Mouse (Mus musculus): ENCODE results near the gene Mkks. TPM values are rescaled to one million over a fixed set of nuclear protein-coding genes. Genes with fewer than 3 reads are reported as not detected.

Gene Mkks
- total RNA-seq, 1 experiment from 2014 or later, result 18.8 TPM

DNA sequence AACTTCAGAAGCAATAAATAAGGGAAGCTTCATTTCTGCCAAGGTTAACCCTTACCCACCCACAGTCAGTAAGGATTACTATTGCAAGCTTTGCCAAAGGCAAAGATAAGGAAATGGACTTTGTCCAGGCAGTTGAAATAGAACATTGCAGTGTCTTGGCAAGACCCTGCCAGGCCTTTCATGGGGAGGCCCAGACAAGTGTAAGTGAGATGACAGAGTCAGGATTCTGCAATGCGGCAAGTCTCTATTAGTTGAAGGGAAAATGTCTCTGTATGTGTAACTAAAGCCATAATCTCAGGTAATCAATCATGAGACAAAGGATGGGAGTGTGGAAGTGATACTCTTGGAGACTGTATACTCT lies 56.5 kb downstream of the Mkks start:
- no peak for DNase-seq

DNA sequence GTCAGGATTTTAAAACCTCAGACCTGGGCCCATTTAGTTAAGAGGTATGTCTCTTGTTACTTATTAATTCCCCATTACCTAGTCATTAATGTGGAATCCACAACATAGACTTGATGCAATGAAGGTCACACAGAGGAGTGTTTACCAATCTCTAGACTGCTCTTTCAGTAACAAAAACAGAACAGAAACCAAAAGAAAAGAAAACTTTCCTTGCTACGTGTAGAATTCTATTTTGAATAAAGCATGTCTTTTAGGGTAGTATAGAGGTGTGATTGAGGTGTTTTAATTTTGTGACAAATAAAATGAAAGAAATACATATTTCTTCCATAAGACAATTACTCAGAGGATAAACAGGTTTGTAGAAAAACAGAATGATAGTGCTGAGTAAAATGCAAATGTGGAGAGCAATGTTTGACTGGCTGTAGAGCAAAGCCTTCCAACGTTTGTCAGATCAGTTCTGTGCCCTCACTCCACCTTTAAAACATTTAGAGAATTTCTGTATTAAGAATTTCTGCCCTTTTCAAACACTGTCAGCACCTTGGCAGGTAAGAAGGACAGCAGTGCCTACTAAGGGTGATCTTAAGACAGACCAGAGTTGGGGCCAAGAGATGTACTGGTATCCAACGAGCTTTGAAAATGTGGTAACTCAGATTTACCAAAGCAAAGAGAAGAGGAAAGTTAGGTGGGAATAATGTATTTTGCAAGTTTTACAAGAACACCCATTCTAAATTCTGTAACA lies 57.0 kb downstream of the Mkks start:
- no peak for DNase-seq

DNA sequence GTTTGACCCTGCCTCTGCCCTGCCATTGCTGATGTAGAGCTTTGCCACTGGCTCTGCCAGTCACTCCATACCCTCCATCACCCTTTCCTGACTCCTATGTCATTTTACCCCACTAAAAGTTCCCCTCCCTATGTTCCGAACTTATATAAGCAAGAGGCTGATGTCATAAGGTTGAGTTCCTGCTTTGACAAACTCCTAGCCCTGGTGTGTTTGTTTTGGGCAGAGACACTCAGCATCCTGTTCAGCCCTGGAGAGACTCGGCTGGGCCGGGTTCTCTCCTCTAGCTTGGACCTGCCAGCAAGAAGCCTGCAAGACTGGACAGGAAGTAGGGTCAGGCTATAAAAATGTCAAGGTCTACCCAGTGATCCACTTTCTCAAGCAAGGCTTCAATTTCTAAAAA lies 58.3 kb downstream of the Mkks start:
- DNase-seq, result no peak

DNA sequence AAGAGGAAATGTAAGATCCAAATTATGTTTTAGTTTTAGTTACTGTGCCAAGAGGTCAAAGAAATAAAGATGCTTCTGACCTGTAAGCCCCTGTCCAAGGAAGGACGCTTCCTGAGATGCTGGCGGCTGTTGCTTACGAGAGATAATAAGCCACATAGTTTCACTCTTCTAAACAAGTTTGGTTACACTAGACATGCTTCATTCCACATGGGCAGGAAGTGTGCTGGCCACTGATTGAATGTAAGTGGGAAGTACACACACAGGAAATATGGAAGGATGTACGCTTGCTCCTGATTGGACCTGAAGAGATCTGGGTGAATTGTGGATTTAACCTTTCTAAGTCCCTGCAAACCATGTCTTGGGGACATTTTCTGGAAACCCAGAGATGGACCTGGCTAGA lies 63.6 kb downstream of the Mkks start:
- DNase-seq, result no peak

Other genes starting within 250 kb of the Mkks start
- 26.9 and 35.6 TPM in 2 replicates for gene Snap25, start 177.9 kb downstream of the Mkks start, total RNA-seq (2021)
- gene AL731706.2, start 5.7 kb downstream of the Mkks start, total RNA-seq (2021), result 14.1 and 20.4 TPM in 2 replicates
- 7.7 and 8.5 TPM in 2 replicates for gene Slx4ip, start 171 bp downstream of the Mkks start, total RNA-seq (2021)
- gene AL731706.1, start within 50 bp of the Mkks start, total RNA-seq (2021), result 19.4 and 21.0 TPM in 2 replicates
- 12.1 and 14.9 TPM in 2 replicates for gene Jag1, start 225.3 kb upstream of the Mkks start, total RNA-seq (2021)

All from adrenal gland, postnatal 25 days (tissue).